ENCODE assay signal across 11 mouse cellular contexts in genomic region chr6:70146986-70147385, GRCm38 (mm10).
A peak's percentile ranks its signal among the peaks of the same experiment; 100 is the strongest.
DNase-seq lines count a peak whose midpoint lies in the region; ATAC-seq and TF ChIP-seq lines count a peak whose summit lies in the region.
"Had no signal": no experiment of that assay in that cellular context is flagged by ENCODE, and none has a peak within 500 bp of the region (broad histone marks: within the 10 kb centered on the region; RNA-seq: fewer than 3 reads in every experiment).

No protein-coding gene starts in this region.

- H3K27me3 ChIP-seq in midbrain, postnatal 0 days (ENCODE audit: insufficient read depth, low read length): no peaks in the 10 kb centered on the region
- H3K27me3 ChIP-seq in midbrain, embryonic 11.5 days (ENCODE audit: control insufficient read depth, insufficient read depth, low read length): no peaks in the 10 kb centered on the region
- no peaks in the 10 kb centered on the region for H3K27me3 ChIP-seq in stomach, postnatal 0 days (ENCODE audit: control insufficient read depth, insufficient read depth, low read length)
- no peaks in the 10 kb centered on the region for H3K27me3 ChIP-seq in forebrain, embryonic 12.5 days
- H3K27me3 ChIP-seq: midbrain, embryonic 12.5 days; stomach, embryonic 15.5 days had no signal

- no peak overlapping the region for H3K4me3 ChIP-seq in midbrain, postnatal 0 days (ENCODE audit: low read depth, low read length)
- no peak overlapping the region for H3K4me3 ChIP-seq in midbrain, embryonic 11.5 days (ENCODE audit: low read depth, low read length)
- H3K4me3 ChIP-seq in stomach, postnatal 0 days (ENCODE audit: low read depth, low read length): no peak overlapping the region
- no peak overlapping the region for H3K4me3 ChIP-seq in forebrain, embryonic 12.5 days (replicated peaks)
- H3K4me3 ChIP-seq: midbrain, embryonic 12.5 days; stomach, embryonic 15.5 days had no signal

- no peaks in the 10 kb centered on the region for H3K4me1 ChIP-seq in midbrain, postnatal 0 days (ENCODE audit: insufficient read depth, low read length)
- H3K4me1 ChIP-seq in midbrain, embryonic 11.5 days (ENCODE audit: control insufficient read depth, insufficient read depth, low read length): no peaks in the 10 kb centered on the region
- H3K4me1 ChIP-seq in stomach, postnatal 0 days (replicated peaks; ENCODE audit: control insufficient read depth, insufficient read depth): no peaks in the 10 kb centered on the region
- no peaks in the 10 kb centered on the region for H3K4me1 ChIP-seq in forebrain, embryonic 12.5 days
- H3K4me1 ChIP-seq: midbrain, embryonic 12.5 days; stomach, embryonic 15.5 days had no signal

- DNase-seq in heart, postnatal 4 days: peak; percentile 4
- DNase-seq in heart, adult 9 months (ENCODE audit: low spot score in 2 of 2): no peak
- DNase-seq in midbrain, postnatal 0 days (ENCODE audit: low spot score): no peak
- no peak for DNase-seq in midbrain, embryonic 11.5 days (ENCODE audit: low spot score, missing footprints)
- DNase-seq in brain, embryonic 14.5 days (ENCODE audit: low read depth): peak; percentile 11
- no peak for DNase-seq in stomach, postnatal 0 days (ENCODE audit: low spot score)
- no peak for DNase-seq in urinary bladder, adult 2 months (ENCODE audit: low spot score)
- DNase-seq: cerebellum, adult 8-10 months had no signal

- ATAC-seq in midbrain, postnatal 0 days (ENCODE audit: low FRiP score): no peak
- no peak for ATAC-seq in midbrain, embryonic 11.5 days (ENCODE audit: low FRiP score)
- ATAC-seq in stomach, postnatal 0 days (ENCODE audit: low FRiP score, low TSS enrichment): no peak
- ATAC-seq in forebrain, embryonic 12.5 days (ENCODE audit: low FRiP score): no peak

- TF ChIP-seq CTCF in midbrain, postnatal 0 days (IDR thresholded peaks at IDR 0.05): peak; percentile 48
- TF ChIP-seq CTCF in brain, embryonic 14.5 days (IDR thresholded peaks at IDR 0.05; ENCODE audit: borderline replicate concordance, extremely low read depth, insufficient read depth, insufficient read length): peak; percentile 50; the same call in 1 of the 2 replicates
- peak; percentile 60 for TF ChIP-seq CTCF in stomach, postnatal 0 days (IDR thresholded peaks at IDR 0.05; ENCODE audit: low read depth)

- no peak overlapping the region for H3K9ac ChIP-seq in midbrain, postnatal 0 days (replicated peaks; ENCODE audit: low read length, poor library complexity, severe bottlenecking)
- H3K9ac ChIP-seq in midbrain, embryonic 11.5 days (ENCODE audit: low read length): no peak overlapping the region
- no peak overlapping the region for H3K9ac ChIP-seq in stomach, postnatal 0 days (ENCODE audit: low read length)
- H3K9ac ChIP-seq in forebrain, embryonic 12.5 days: no peak overlapping the region
- H3K9ac ChIP-seq: midbrain, embryonic 12.5 days; stomach, embryonic 15.5 days had no signal

- TF ChIP-seq EP300 in stomach, postnatal 0 days (optimal IDR thresholded peaks at IDR 0.05): no peak

- TF ChIP-seq POLR2A in brain, embryonic 14.5 days (IDR thresholded peaks at IDR 0.05; ENCODE audit: borderline replicate concordance, extremely low read depth, insufficient read depth, insufficient read length, poor library complexity, severe bottlenecking): no peak

- no peak overlapping the region for H3K27ac ChIP-seq in midbrain, postnatal 0 days (ENCODE audit: low read depth, low read length)
- H3K27ac ChIP-seq in midbrain, embryonic 11.5 days (ENCODE audit: low read depth, low read length): no peak overlapping the region
- no peak overlapping the region for H3K27ac ChIP-seq in stomach, postnatal 0 days (replicated peaks)
- no peak overlapping the region for H3K27ac ChIP-seq in forebrain, embryonic 12.5 days
- H3K27ac ChIP-seq: midbrain, embryonic 12.5 days; stomach, embryonic 15.5 days had no signal

- no peak overlapping the region for H3K4me2 ChIP-seq in midbrain, postnatal 0 days (ENCODE audit: low read depth, low read length, poor library complexity, severe bottlenecking)
- no peak overlapping the region for H3K4me2 ChIP-seq in midbrain, embryonic 11.5 days
- no peak overlapping the region for H3K4me2 ChIP-seq in stomach, postnatal 0 days (replicated peaks; ENCODE audit: low read depth)
- no peak overlapping the region for H3K4me2 ChIP-seq in forebrain, embryonic 12.5 days
- H3K4me2 ChIP-seq: midbrain, embryonic 12.5 days; stomach, embryonic 15.5 days had no signal

- H3K36me3 ChIP-seq in midbrain, postnatal 0 days (ENCODE audit: insufficient read depth, low read length): no peaks in the 10 kb centered on the region
- no peaks in the 10 kb centered on the region for H3K36me3 ChIP-seq in midbrain, embryonic 11.5 days (ENCODE audit: control insufficient read depth, insufficient read depth, low read length)
- no peaks in the 10 kb centered on the region for H3K36me3 ChIP-seq in stomach, postnatal 0 days (ENCODE audit: control insufficient read depth, insufficient read depth, low read length)
- no peaks in the 10 kb centered on the region for H3K36me3 ChIP-seq in forebrain, embryonic 12.5 days (replicated peaks)
- H3K36me3 ChIP-seq: midbrain, embryonic 12.5 days; stomach, embryonic 15.5 days had no signal

- H3K9me3 ChIP-seq in midbrain, postnatal 0 days (ENCODE audit: low read length): no peaks in the 10 kb centered on the region
- H3K9me3 ChIP-seq in midbrain, embryonic 11.5 days (ENCODE audit: control insufficient read depth, low read length): no peaks in the 10 kb centered on the region
- no peaks in the 10 kb centered on the region for H3K9me3 ChIP-seq in stomach, postnatal 0 days (ENCODE audit: control insufficient read depth, low read length)
- H3K9me3 ChIP-seq in forebrain, embryonic 12.5 days: no peaks in the 10 kb centered on the region
- H3K9me3 ChIP-seq: midbrain, embryonic 12.5 days; stomach, embryonic 15.5 days had no signal

Comparison
In these comparisons a context has a peak if more than half of its experiments do, and no peak if none do; other contexts are left out.
1. DNase-seq: peak in heart, postnatal 4 days (single experiment) and brain, embryonic 14.5 days (single experiment); none in heart, adult 9 months (0 of 2), midbrain, postnatal 0 days (single experiment), midbrain, embryonic 11.5 days (single experiment), stomach, postnatal 0 days (single experiment) and urinary bladder, adult 2 months (single experiment).
2. Peak in every context shown above with its lines, with median percentiles within 50 percentile points of each other: CTCF ChIP-seq.